Mouse (Mus musculus) ES-Bruce4 (cell line): ENCODE measurements around the gene Ush1c.

Experiments used
- CTCF ChIP-seq: IDR thresholded peaks from one replicate; pipeline ENCODE4 v1.8.1; 2011; ENCODE audit warnings: low read depth, low read length
- POLR2A ChIP-seq: IDR thresholded peaks from one replicate; pipeline ENCODE4 v1.8.1; 2011; ENCODE audit warnings: low read length; ENCODE audit not compliant: insufficient read depth

DNA sequence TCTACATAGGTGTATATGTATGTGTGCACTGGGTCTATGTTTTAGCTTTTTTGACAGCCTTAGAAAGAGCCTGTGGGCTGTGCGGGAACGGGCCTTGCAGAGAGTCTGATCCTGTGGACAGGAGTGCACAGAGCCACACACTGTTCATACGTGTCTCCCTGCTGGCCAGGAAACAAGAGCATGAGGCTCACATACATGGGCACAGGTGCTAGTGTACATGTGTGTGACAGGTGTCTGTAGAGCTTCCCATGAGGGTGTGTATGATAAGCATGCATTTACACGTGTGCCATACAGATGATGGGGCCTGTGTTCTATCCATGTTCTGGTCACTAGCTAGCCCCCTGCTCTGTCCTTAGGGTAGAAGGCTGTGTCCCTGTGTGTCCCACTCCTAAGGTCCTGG, 48.1 kb upstream of the Ush1c start:
- TF ChIP-seq CTCF (no peak), POLR2A (no peak)
